Mouse (Mus musculus): ENCODE results near the gene Myd88.

Myd88 gene

GRCm38 (mm10) chr9:119297696-119298095 lies 43.5 kb downstream of the Myd88 start:
- DNase-seq (ENCODE audit: low read depth, low spot score): no peak

GRCm38 (mm10) chr9:119290791-119291190 lies 50.4 kb downstream of the Myd88 start:
- DNase-seq (ENCODE audit: low read depth, low spot score): no peak
